Mouse (Mus musculus) brain, adult 2 months (tissue): ENCODE data around the gene Dgkz.

Source experiments
- DNase-seq: peaks from one replicate; pipeline ENCODE4 v3.0.0; 2011; ENCODE audit warnings: low read depth, low spot score

Gene Dgkz

DNA sequence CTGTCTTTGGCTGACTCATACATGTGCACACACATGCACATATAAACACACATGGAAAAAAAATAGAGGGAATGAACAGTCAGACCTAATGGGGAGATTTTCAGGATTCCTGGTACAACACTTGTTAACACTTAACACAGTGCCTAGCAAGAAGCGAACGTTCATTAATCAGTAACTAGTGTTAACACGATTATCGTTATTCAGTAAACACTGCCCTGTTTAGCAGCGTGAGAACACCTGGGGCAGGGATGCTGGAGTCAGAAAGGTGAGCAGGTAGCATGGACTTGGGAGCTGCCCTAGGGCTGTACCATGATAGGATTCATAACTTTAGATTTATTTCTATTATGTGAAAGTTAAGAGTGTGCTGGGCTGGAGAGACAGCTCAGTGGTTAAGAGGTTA lies 20.3 kb upstream of the Dgkz start:
- DNase-seq = no peak

DNA sequence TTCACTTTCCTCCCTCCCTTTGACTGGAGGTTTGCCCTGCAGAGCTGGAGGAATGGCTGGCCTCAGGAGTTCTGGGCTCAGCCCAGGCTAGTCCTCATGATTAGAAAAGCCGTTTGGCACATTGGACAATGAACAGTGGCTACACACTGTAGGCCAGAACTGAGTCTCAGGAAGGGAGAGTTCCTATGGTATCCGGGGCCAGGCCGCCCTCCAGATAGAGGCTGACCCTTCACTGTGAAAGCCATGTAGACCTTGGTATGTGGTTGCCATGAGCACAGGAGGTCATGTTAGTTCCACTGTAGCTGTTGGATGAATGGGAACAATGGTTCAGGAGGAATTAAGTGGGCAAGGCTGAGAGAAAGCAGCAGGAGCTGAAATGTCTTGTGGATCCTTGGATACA lies 17.7 kb upstream of the Dgkz start:
- DNase-seq = no peak

DNA sequence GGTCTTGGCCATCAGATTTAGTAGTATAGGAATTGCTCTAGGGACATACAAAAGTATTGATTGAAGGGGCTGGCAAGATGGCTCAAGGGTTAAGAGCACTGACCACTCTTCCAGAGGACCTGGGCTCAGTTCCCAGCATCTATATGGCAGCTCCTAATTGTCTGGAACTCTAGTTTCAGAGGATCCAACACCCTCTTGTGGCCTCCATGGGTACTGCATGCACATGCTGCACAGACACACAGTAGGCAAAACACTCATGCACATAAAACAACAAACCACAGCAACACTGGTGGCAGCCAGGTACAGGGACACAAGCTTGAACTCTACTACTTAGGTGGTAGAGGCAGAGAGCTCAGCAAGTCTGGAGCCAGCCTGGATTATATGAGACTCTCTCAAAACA lies 14.1 kb upstream of the Dgkz start:
- DNase-seq = no peak

DNA sequence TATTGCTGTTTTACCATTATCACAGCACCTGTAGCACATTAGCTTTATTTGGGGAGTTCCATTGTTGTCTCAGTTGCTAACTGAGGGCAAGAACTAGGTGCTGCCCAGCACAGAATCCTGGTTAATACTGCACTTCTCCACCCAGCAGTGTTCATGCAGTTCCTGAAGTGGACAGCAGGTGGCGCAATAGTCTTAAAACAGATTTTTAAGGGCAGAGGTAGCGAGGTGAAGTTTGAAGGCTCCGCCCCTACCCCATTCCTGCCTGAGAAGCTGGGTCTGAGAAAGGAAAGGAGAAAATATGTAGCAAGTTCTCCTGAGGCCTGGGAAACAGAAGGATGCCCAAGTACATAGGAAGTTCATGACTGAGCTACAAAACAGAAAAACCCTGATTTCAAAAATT lies 11.9 kb upstream of the Dgkz start:
- DNase-seq = peak; percentile 89

DNA sequence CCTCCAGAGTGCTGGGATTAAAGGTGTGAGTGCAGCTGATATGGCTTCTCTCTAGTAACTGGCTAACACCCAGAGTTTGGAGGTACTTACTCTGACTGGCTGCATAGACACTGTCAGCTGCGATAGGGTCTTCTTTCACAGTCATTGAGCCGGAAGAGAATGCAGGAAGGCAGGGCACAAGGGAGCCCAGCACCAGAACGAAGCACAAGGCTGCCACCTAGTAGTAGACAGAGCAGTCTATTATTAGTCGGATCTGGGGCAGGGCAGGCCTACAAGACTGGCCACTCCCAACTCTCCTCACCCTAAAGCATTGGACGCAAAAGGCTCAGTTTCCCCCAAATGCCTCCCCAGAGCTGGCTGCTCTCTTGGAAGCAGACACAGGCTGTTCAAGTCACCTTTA lies 10.4 kb upstream of the Dgkz start:
- peak; percentile 67 for DNase-seq

DNA sequence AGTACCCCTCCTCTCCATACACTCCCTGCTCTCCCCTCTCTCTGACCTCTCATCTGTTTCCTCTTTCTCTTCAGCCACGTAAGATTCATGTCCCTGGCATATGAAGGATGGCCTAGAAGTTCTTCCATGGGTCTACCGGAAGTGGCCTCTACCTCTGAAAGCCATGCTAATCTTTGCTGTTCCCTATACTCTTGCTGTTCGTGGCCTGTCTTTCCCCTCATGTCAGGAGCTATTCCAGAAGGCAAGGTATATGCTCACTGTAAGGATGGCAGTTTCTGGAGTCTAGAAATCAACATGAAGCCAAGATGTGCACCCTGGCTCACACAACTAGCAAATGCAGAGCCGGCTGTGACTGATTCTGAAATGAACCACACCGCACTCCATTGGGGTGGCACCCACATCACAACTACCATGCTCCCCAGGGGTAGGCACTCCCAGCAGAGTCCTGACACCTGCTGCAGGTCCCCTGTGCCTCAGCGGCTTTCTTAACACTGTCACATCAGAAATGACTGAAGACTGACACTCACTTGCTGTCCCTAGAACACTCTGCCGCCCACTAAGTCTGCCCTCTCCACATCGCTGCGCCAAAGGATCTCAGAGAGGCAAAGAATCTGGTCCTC lies 9.4 kb upstream of the Dgkz start:
- DNase-seq = no peak

DNA sequence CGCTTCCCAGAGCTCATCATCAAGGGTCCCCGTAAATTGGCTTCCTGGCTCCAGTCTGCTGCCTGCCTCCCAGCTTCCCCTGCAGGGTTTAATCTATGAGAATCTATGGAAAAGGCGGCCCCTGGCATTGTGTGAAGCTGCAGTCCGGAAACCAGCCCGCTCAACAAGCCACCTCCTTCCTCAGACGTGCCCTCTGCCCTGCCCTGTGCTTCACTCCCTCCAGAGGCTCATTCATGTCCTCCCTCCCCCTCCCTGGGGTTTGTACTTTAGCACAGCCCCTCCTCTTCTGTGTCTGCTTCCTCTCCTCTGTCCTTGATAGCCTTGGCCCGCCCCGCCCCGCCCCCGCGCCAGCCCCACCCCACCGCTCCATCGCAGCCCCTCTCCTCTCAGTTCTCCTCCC lies 8.8 kb upstream of the Dgkz start:
- no peak for DNase-seq

DNA sequence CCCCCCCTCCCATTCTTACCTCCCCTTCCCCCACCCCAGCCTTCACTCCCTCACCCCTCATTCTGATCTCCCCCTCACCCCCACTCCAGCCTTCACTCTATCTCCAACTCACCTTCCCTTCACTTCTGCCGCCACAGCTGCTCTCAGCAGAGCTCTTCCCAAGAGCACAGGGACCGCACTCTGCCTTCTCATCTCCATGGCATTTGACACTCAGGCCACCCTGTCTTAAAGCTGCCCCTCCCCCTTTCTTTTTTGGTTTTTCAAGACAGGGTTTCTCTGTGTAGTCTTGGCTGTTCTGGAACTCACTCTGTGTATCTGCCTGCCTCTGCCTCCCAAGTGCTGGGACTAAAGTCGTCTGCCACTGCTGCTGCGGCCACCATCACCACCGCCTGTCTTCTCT lies 5.2 kb upstream of the Dgkz start:
- no peak for DNase-seq

DNA sequence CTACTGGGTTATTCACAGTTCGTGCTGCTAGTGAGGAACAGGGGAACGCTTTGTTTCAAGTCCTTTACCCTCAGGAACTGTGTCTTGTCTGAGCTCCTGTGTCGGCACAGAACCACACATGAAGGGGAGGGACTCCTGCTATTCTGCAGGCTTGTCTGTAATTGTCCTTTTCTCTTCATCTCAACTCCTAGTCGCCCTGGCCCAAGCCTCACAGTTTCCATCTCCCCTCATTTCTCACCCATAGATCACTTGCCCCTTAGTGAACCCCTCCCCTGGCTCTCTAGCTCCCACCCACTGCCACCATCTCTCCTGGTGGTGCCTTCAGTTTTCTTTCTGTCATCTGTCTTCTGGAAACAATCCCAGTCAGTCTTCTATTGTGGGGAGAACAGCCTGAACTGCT lies 4.6 kb upstream of the Dgkz start:
- no peak for DNase-seq

DNA sequence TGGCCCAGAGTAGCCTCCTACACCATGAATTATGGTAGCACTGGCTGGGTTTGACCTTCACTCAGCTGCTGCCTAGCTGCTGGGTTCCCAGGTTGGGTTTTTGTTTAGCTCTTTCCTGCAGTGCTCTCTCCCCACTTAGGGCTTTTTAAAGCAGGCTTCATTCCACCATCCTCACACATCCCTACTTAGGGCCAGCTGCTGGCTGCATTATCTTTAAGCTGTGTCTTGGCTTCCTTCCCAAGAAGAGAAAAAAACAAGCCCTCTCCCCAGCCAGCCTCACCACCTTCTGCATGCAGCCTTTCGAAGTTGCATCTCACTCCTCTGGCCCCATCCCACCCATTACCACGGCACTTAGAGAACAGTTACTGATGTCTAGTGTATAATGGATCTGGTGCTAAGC lies 2.9 kb upstream of the Dgkz start:
- no peak for DNase-seq

DNA sequence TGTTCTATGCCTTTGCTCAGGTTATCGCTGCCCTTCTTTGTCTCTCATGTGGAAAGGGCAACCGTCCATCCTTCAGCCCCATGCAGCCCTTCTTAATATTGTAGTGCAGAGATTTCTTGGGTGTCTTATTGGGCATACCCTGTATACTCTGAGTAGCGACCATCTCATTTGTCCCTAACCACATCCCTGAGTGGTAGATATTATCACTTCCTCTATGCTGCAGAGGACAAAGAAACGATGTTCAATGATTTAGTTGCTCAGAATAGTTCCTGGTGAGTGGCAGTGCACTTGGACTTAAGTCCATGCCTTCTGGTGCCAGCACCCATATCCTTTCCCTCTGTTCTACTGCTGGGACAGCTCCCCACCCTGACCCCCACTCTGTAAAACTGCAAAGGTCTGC lies 2.3 kb upstream of the Dgkz start:
- DNase-seq = no peak

DNA sequence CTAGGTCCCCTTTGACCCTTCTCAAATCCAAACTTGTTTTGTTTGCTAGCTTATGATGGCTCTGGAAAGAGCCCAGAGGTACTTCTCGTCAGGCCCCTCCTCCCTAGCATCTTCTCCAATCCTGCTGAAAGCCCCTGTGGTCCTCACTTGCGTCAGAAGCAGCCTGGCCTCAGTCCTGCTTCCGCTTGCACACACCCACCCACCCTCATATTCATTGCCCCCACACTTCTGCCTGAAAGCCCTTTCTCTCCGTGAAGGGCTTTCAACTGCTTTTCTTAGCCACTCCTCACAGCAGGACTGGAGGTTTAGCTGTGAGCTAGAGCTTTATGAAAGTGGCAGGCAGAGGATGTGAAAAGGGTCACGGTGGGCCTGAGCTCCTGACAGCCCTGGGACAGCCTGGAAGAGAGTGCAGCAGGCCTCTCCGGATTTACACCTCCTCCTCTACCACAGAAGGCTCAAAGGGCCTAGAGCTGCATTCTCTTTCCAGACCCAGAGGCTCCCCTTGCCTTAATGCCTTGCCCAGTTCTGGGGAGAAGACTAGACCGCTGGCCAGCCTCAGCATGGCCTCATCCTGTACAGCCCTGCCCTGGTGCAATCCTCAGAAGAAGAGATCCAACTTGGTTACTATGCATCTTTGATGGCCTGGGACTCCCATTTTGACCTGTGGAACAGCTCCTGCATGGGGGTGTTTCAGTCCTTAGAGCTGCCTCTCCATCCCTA lies 2.1 kb downstream of the Dgkz start:
- DNase-seq = peak; percentile 71

DNA sequence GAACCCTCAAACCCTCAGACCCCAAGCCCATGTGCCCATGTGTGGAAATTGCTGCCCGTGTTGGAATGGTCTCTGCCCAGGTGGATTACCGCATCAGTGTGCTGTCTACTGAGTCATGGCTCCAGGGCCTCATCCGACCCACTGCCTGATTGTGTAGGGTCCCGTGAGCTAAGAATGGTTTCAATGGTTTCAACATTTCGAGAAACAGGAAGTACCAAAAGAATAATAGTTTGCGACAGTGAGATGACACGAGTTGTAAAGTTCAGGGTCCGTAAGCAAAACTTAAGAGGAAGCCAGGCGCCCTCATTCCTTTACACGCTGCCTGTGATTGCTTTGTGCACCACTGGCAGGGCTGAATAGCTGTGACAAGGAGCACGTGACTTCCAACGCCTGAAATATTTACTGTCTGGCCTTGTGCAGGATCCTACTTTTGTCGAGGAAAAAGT lies 3.5 kb downstream of the Dgkz start:
- DNase-seq = peak; percentile 56

DNA sequence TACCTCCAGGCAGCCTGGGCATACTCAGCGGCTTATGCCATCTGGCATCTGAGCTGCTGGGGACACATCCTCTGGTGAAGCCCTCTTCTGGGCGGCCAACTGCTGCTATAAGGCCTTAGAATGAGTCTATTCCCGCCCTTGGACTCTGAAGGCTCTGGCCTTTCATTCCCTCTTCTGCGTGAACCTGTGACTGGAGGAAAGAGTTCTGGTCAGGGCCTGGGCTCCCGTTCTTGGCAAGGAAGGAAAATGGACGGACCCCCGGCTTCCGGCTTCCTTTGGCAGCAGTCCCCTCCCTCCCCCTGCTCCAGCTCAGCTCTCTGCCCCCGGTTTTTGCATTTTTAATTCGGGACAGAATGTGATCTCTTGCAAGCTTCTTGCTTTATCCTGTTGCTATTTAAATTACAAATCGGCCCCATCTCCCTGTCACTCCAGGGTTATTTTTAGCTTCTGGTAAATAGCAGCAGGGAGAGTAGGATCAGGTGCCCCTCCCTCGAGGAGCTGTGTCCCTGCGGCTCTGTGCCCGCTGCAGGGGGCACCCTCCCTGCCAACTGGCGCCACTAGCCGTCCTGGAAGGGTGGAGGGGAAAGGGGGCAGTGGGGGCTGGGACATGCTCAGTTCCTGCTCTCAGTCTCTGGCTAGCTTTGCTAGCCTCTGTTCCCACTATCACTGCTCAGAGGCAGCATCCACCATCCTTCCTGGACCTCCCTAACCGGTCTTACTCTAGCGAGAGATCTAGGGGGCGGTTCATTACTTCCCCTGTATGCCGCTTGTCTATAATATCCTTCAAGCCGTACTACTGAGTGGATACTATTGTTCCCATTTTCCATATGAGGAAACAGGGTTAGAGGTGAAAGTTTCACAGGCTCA lies 4.2 kb downstream of the Dgkz start:
- DNase-seq = peak; percentile 94

DNA sequence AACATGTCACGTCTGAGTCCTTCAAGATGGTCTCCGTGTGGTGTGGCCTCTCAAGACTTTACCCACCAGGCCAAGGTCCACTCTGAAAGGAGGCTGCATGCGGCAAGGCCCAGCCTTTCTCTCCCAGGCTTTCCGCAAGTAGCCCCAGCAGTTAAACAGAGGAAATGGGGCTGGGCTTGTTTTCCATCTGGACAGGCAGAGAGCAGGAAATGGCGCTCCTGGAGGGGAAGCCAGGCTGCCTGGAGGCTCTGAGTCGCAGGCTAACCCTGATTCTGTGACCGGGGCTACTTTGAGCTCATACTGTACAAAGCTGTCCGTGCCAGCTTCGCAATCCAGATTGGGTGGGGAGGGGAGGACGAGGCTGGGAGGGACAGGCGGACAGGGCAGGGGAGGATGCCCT lies 7.7 kb downstream of the Dgkz start:
- DNase-seq = no peak

DNA sequence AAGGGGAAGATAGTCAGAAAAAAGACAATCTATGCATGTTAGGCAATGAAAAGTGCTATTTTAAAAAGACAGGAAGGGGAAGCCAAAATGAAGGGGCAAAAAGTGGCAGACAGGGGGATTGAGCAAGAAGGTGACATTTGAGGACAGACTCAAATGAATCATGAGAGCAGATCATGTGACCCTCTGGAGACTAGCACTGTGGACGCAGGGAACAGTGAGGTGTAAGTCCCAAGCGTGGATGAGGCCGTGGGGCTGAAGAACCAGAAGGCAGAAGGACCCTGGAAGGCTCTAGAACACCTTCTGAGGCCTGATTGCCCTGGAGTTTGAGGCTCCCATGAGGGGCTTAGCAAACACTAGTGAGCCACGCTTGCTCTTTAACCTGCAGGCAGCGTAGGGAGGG lies 9.3 kb downstream of the Dgkz start:
- no peak for DNase-seq

DNA sequence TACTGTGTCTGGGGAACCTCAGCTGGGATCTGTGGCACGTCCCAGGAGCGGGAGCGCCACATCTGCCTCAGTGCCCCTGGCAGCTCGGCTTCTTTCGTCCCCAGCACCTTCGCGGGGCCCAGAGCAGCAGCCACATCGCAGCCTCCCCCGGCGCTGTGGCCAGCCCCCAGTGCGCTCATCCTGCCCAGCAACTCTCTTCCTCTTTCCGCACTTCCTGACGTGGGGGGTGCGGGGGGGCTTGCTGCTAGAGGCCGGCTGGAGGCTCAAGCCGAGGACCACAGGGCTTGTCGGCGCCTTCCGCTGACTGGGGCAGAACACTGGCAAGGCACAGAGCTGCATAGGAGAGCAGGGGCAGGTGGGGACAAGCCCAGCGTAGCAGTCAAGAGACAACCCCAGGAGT lies 10.2 kb downstream of the Dgkz start:
- DNase-seq = no peak

DNA sequence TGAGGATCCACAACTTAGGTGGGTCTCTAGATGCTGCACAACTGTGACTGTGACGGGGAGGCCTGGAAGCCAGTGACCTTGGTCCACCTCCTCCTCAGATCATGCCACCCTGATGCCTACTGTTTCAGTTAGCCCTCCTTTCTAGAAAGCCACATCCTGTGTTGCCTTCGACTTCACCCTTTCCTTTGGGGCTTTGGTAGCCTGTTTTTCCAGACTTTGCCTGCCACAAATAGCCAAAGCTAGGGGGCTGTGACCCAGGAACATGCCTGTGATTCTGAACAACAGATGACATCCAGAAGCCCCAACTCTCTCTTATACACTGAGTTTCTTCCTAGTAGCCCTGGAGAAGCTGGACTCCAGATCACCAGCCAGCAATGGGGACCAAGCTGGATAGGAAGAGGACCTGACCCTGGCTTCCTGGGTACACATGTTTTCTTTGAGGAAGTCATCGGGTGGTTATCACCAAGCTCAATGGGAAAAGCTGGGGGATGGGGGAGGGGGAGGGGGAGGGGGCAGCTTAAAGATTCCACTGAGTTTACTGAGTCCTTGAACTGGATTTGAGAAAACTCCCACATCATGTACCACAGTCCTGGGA lies 11.0 kb downstream of the Dgkz start:
- no peak for DNase-seq

DNA sequence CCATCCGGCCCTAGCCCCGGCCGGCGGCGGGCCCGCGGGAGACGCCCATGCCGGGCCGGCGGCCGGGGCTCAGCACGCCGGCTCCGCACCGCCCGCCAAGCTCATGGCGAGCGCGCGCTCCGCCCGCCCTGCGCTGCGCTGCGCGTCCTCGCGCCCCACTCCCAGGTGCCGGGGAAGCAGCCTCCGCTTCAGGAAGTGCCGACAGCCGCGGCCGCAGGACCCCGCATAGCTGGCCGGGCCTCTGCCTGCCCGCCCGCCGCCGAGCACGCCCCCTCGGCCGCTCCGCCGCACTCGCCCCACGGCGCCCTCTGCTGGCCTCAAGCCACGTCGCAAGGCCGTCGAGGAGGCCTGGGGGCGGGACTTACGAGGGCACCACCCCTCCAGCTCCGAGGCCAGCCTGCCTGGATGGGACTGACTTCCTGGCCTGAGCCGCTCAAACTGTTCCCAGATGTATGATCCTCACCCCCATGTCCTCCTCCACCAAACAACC lies 12.2 kb downstream of the Dgkz start:
- peak; percentile 96 for DNase-seq

DNA sequence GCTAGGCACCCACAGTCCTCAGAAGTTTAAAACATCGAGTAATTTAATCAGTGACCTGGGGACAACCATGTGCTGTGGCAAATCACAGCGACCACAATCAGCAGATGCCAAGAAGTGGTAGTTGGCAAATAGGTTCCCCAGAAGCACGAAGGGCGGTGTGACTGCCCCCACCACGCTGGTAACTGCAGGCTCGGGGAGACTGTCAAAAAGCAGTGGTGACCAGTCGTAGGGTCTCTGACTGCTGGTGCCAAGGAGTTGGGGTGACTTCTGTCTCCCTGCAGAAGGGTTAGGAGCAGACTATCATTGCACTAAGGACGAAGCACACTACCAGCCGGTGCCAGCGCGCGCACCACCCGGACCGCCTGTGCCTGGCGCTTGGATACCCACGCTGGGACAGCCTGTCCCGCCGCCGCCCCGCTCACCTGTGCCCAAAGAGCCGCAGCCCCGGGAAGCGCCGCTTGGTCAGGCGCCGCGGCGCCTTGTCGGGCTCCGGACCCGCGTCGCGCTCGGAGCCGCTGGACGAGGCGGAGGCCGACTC lies 12.7 kb downstream of the Dgkz start:
- no peak for DNase-seq

DNA sequence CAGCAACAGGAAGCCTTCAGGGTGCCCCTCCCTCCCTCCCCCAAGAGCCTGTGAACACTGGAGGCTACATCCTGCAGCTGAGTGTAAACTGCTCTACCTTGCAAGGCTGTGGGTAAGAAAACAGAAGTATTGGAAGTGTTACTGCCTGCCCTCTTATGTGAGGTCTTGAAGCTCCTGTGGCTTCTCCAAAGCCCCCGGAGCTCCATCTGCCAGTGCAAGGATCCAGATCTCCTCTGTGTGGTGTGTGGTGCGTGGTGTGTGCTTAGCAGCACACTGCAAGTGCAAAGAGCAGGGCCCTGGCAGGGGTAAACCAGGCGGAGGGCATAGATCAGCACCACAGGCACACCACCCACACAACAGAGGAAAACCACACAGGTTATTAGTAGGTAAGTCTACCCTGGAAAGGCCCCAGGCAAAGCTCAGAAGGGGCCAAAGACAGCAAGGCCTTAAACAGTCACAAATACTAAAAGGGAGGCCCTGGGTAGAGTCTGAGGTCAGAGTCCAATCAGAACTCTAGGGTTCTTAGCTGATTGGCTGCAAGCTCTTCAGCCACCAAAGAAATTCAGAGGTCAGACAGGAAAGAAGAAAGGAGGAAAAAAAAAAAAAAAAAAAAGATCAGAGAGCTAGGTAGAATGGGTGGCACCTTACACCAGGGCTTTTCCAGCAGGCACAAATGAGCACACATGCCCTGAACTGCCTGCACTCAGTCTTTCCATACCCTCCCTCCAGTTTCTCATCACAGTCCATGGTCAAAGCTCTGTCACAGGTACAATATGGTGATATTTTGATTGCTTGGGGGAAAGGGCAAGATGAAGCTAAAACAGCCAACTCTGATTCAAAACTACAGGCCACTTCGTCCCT lies 13.5 kb downstream of the Dgkz start:
- no peak for DNase-seq
